Mouse (Mus musculus) layer of hippocampus, adult 2 months (tissue): ENCODE results near the gene Olfr317. TPM values are rescaled to one million over a fixed set of nuclear protein-coding genes. Genes with fewer than 3 reads are reported as not detected.
"Not testable (repeated sequence)": the region's sequence is repeated elsewhere in the genome, so short reads cannot be mapped to it uniquely, and the experiment has no call there.

Experiments used
- DNase-seq, 2 experiments: peaks; one replicate each; pipeline ENCODE4 v3.0.0; 2022; ENCODE audit warnings: low spot score in 2 of 2
- H3K27ac ChIP-seq: fragments of 200-600 bp; 2 replicates; pipeline ENCODE4 v1.8.1; 2022
- H3K4me3 ChIP-seq: fragments of 200-600 bp; 2 replicates; pipeline ENCODE4 v1.8.1; 2022; ENCODE audit warnings: mild to moderate bottlenecking
- CTCF ChIP-seq: fragments of 200-600 bp; conservative IDR thresholded peaks from 2 replicates; pipeline ENCODE4 v1.8.1; 2022; ENCODE audit warnings: antibody characterized with exemption, mild to moderate bottlenecking, moderate library complexity
- long read RNA-seq, 2 experiments: library from polyadenylated mRNA; stranded (forward); transcript quantifications; one replicate each; pipeline ENCODE4 v2.0.0; 2021; ENCODE audit warnings: borderline mapping rate in 2 of 2
- total RNA-seq, 2 experiments: library from RNA; stranded (reverse); gene quantifications; 2 replicates each; pipeline ENCODE4 v1.2.3; 2021

Gene Olfr317
- total RNA-seq, result under 1 TPM; 0.20 to 0.25 TPM
- long read RNA-seq, experiment 1, result 0 reads
- long read RNA-seq, experiment 2, result 0 reads

- Histone ChIP-seq H3K27ac (no peak within 1 kb of the TSS), H3K4me3 (no peak within 1 kb of the TSS)
- DNase-seq, result no peak
- TF ChIP-seq CTCF, result no peak
Measured at GRCm38 (mm10) chr11:58738792-58739262, at the start of gene Olfr317. Olfr317 (minus strand) TSS chr11:58739212.

GRCm38 (mm10) chr11:58788346-58788745, 49.3 kb upstream of the Olfr317 start:
- no peak overlapping the region for H3K27ac ChIP-seq
- no peak overlapping the region for H3K4me3 ChIP-seq
- no peak for DNase-seq
- TF ChIP-seq CTCF, result no peak

- no peak for TF ChIP-seq CTCF
- no peak for DNase-seq
- no peak overlapping the region for H3K27ac ChIP-seq
- H3K4me3 ChIP-seq, result no peak overlapping the region
Measured at GRCm38 (mm10) chr11:58787651-58788050, 48.6 kb upstream of the Olfr317 start.

- DNase-seq, result no peak
- no peak for TF ChIP-seq CTCF
- H3K4me3 ChIP-seq, result no peak overlapping the region
- no peak overlapping the region for H3K27ac ChIP-seq
Measured at GRCm38 (mm10) chr11:58784182-58784581, 45.2 kb upstream of the Olfr317 start.

GRCm38 (mm10) chr11:58782480-58783089, 43.6 kb upstream of the Olfr317 start, which contains the start of gene Olfr314:
Olfr314 (plus strand) TSS chr11:58782952.
- no peak for TF ChIP-seq CTCF
- Histone ChIP-seq H3K4me3 (no peak within 1 kb of the TSS), H3K27ac (no peak within 1 kb of the TSS)
- DNase-seq, result no peak

GRCm38 (mm10) chr11:58772888-58773287, 33.9 kb upstream of the Olfr317 start, which contains the start of gene Olfr315:
Olfr315 (plus strand) TSS chr11:58773188.
- DNase-seq, result no peak
- Histone ChIP-seq H3K27ac (no peak within 1 kb of the TSS), H3K4me3 (no peak within 1 kb of the TSS)
- TF ChIP-seq CTCF, result no peak

GRCm38 (mm10) chr11:58752434-58752833, 13.4 kb upstream of the Olfr317 start, which contains the start of gene Olfr316:
Olfr316 (plus strand) TSS chr11:58752734.
- H3K27ac ChIP-seq, result no peak within 1 kb of the TSS
- no peak for TF ChIP-seq CTCF
- no peak for DNase-seq
- H3K4me3 ChIP-seq, result no peak within 1 kb of the TSS

- not testable (repeated sequence) for H3K27ac ChIP-seq, H3K4me3 ChIP-seq
- peak; percentile 13 to 23 for DNase-seq
Measured at GRCm38 (mm10) chr11:58751096-58751495, 12.1 kb upstream of the Olfr317 start.

- TF ChIP-seq CTCF, result no peak
- H3K4me3 ChIP-seq, result no peak overlapping the region; the same call in 1 of the 2 replicates
- DNase-seq, result peak; percentile 41 to 59
- no peak overlapping the region for H3K27ac ChIP-seq
Measured at GRCm38 (mm10) chr11:58733372-58733771, 5.6 kb downstream of the Olfr317 start.

GRCm38 (mm10) chr11:58727896-58728650, 10.9 kb downstream of the Olfr317 start:
- DNase-seq, H3K27ac ChIP-seq, H3K4me3 ChIP-seq: not testable (repeated sequence)

GRCm38 (mm10) chr11:58723914-58724313, 15.1 kb downstream of the Olfr317 start, which contains the start of gene Olfr318:
Olfr318 (minus strand) TSS chr11:58724014.
- no peak for TF ChIP-seq CTCF
- Histone ChIP-seq H3K4me3 (no peak within 1 kb of the TSS), H3K27ac (no peak within 1 kb of the TSS)
- DNase-seq, result no peak

GRCm38 (mm10) chr11:58719701-58720100, 19.3 kb downstream of the Olfr317 start:
- Histone ChIP-seq H3K4me3 (no peak overlapping the region), H3K27ac (no peak overlapping the region)
- DNase-seq, result no peak
- no peak for TF ChIP-seq CTCF

GRCm38 (mm10) chr11:58717723-58718122, 21.3 kb downstream of the Olfr317 start:
- not testable (repeated sequence) for H3K27ac ChIP-seq, H3K4me3 ChIP-seq, DNase-seq

GRCm38 (mm10) chr11:58709086-58709485, 29.9 kb downstream of the Olfr317 start:
- Histone ChIP-seq H3K4me3 (no peak overlapping the region), H3K27ac (no peak overlapping the region)
- no peak for TF ChIP-seq CTCF
- DNase-seq, result no peak
